10 mouse cellular contexts compared by ENCODE assay signal in the genomic region with DNA sequence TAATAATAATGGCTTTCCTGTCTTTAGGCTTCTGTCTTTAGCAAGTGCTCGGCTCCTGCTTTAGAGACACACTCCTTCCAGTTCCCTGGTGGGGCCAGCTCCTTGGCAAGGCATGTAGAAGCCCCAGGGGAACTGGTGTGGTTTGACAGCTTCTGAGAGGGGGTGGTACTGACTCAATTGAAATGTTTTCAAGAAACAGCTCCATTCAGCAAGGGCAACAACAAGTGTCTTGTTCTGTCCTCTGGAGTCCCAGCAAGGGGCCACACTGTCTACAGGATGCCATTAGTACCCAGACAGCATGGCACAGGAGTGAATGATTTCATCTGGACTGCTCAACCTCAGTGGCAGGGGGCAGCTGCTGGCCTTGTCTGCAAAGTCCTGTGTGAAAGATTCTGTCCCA. TPM values are rescaled to one million over a fixed set of nuclear protein-coding genes. Genes with fewer than 3 reads are reported as not detected.
DNase-seq lines count a peak whose midpoint lies in the region; ATAC-seq lines count a peak whose summit lies in the region.
"Had no signal": no experiment of that assay in that cellular context is flagged by ENCODE, and none has a peak within 500 bp of the region (broad histone marks: within the 10 kb centered on the region; RNA-seq: fewer than 3 reads in every experiment).

No protein-coding gene starts in this region.

- 29% methylated on average over 1 of the region's 1 CpGs for WGBS in midbrain, embryonic 14.5 days
- WGBS in midbrain, embryonic 11.5 days, result 67% methylated on average over 1 of the region's 1 CpGs
- WGBS in forebrain, embryonic 13.5 days, result 20% methylated on average over 1 of the region's 1 CpGs

- no peak overlapping the region for H3K9ac ChIP-seq in midbrain, embryonic 14.5 days (replicated peaks; ENCODE audit: low read length)
- H3K9ac ChIP-seq in midbrain, embryonic 11.5 days (ENCODE audit: low read length), result no peak overlapping the region
- no peak overlapping the region for H3K9ac ChIP-seq in forebrain, embryonic 13.5 days

- H3K27ac ChIP-seq in midbrain, embryonic 14.5 days (replicated peaks; ENCODE audit: low read depth, low read length), result 0 out of 2 replicates have a peak overlapping the region, but pooled peaks have one; percentile 34
- no peak overlapping the region for H3K27ac ChIP-seq in midbrain, embryonic 11.5 days (ENCODE audit: low read depth, low read length)
- H3K27ac ChIP-seq in forebrain, embryonic 13.5 days, result no peak overlapping the region

- H3K9me3 ChIP-seq in midbrain, embryonic 14.5 days (ENCODE audit: control insufficient read depth, low read length), result no peaks in the 10 kb centered on the region
- no peaks in the 10 kb centered on the region for H3K9me3 ChIP-seq in midbrain, embryonic 11.5 days (ENCODE audit: control insufficient read depth, low read length)
- no peaks in the 10 kb centered on the region for H3K9me3 ChIP-seq in forebrain, embryonic 13.5 days (replicated peaks)

- peak; percentile 61 for ATAC-seq in midbrain, embryonic 14.5 days (ENCODE audit: low FRiP score, low TSS enrichment)
- no peak for ATAC-seq in midbrain, embryonic 11.5 days (ENCODE audit: low FRiP score)
- peak; percentile 69 for ATAC-seq in forebrain, embryonic 13.5 days
- ATAC-seq in inflammation-experienced regulatory T-cells, adult 6 months, result no peak
- no peak for ATAC-seq in activated CD4-positive, CD25-positive, alpha-beta regulatory T cell, adult 4 months
- ATAC-seq: lung, postnatal 0 days had no signal

- H3K36me3 ChIP-seq in midbrain, embryonic 14.5 days (ENCODE audit: control insufficient read depth, insufficient read depth, low read length), result peaks cover 12% of the 10 kb centered on the region
- H3K36me3 ChIP-seq in midbrain, embryonic 11.5 days (ENCODE audit: control insufficient read depth, insufficient read depth, low read length), result no peaks in the 10 kb centered on the region
- H3K36me3 ChIP-seq in forebrain, embryonic 13.5 days (ENCODE audit: poor library complexity, severe bottlenecking), result peaks cover 20% of the 10 kb centered on the region

- H3K4me2 ChIP-seq in midbrain, embryonic 14.5 days (ENCODE audit: low read length), result no peak overlapping the region
- H3K4me2 ChIP-seq in midbrain, embryonic 11.5 days, result no peak overlapping the region
- H3K4me2 ChIP-seq in forebrain, embryonic 13.5 days, result no peak overlapping the region

- no peaks in the 10 kb centered on the region for H3K27me3 ChIP-seq in midbrain, embryonic 14.5 days (ENCODE audit: control insufficient read depth, insufficient read depth, low read length)
- no peaks in the 10 kb centered on the region for H3K27me3 ChIP-seq in midbrain, embryonic 11.5 days (ENCODE audit: control insufficient read depth, insufficient read depth, low read length)
- no peaks in the 10 kb centered on the region for H3K27me3 ChIP-seq in forebrain, embryonic 13.5 days

- DNase-seq in midbrain, embryonic 14.5 days, result peak; percentile 59
- DNase-seq in midbrain, embryonic 11.5 days (ENCODE audit: low spot score, missing footprints), result no peak
- DNase-seq in layer of hippocampus, adult 8-10 months (ENCODE audit: low spot score in 2 of 2), result peak; percentile 43 to 79
- DNase-seq in right cerebral cortex, postnatal 10 days (ENCODE audit: low spot score in 2 of 2), result peak; percentile 75 to 87
- no peak for DNase-seq in testis, postnatal 14 days (ENCODE audit: low spot score)
- DNase-seq: thymus, adult 18-20 months had no signal

- peaks cover 15% of the 10 kb centered on the region; the same call in 1 of the 2 replicates for H3K4me1 ChIP-seq in midbrain, embryonic 14.5 days (ENCODE audit: control insufficient read depth, insufficient read depth, low read length)
- peaks cover 2% of the 10 kb centered on the region; the same call in 1 of the 2 replicates for H3K4me1 ChIP-seq in midbrain, embryonic 11.5 days (ENCODE audit: control insufficient read depth, insufficient read depth, low read length)
- peaks cover 34% of the 10 kb centered on the region for H3K4me1 ChIP-seq in forebrain, embryonic 13.5 days

- H3K4me3 ChIP-seq in midbrain, embryonic 14.5 days (replicated peaks; ENCODE audit: low read depth, low read length), result no peak overlapping the region
- H3K4me3 ChIP-seq in midbrain, embryonic 11.5 days (ENCODE audit: low read depth, low read length), result no peak overlapping the region
- H3K4me3 ChIP-seq in forebrain, embryonic 13.5 days, result no peak overlapping the region

RNA-seq across cellular contexts. Expression of a gene that starts 51.0 kb away (rescaled TPM):
- 65.1 and 65.8 TPM in 2 replicates for polyA plus RNA-seq in midbrain, embryonic 14.5 days (2014; fragmentation: Nextera tagmentation; extraction: Ambion mirVana)
- 50.5 and 56.0 TPM in 2 replicates for polyA plus RNA-seq in midbrain, embryonic 11.5 days (2014; fragmentation: Nextera tagmentation; extraction: Ambion mirVana)
- 46.1 and 47.1 TPM in 2 replicates for polyA plus RNA-seq in forebrain, embryonic 13.5 days (2015; fragmentation: Nextera tagmentation; extraction: Ambion mirVana)
- 10 to 100 TPM; 49.6 to 62.1 (median 58.3) TPM for total RNA-seq in layer of hippocampus, adult 8-10 months (2022)
- 10 to 100 TPM; 18.2 to 27.5 (median 24.9) TPM for polyA plus RNA-seq in inflammation-experienced regulatory T-cells, adult 6 months (2017; shearing (Covaris generic))
- polyA plus RNA-seq in activated CD4-positive, CD25-positive, alpha-beta regulatory T cell, adult 4 months (2017; shearing (Covaris generic)), result 10 to 100 TPM; 17.6 to 22.3 TPM

Comparison
In these comparisons a context has a peak if more than half of its experiments do, and no peak if none do; other contexts are left out.
1. ATAC-seq: peak in midbrain, embryonic 14.5 days (single experiment) and forebrain, embryonic 13.5 days (single experiment); none in midbrain, embryonic 11.5 days (single experiment), inflammation-experienced regulatory T-cells, adult 6 months (single experiment) and activated CD4-positive, CD25-positive, alpha-beta regulatory T cell, adult 4 months (single experiment).
2. DNase-seq: peak in midbrain, embryonic 14.5 days (single experiment), layer of hippocampus, adult 8-10 months (2 of 2) and right cerebral cortex, postnatal 10 days (2 of 2); none in midbrain, embryonic 11.5 days (single experiment) and testis, postnatal 14 days (single experiment).